Mouse (Mus musculus): ENCODE data around the gene B430305J03Rik. TPM values are rescaled to one million over a fixed set of nuclear protein-coding genes. Genes with fewer than 3 reads are reported as not detected.

Gene B430305J03Rik
- not detected for polyA plus RNA-seq (2012; fragmentation: generic; extraction: Trizol)

GRCm38 (mm10) chr3:61365779-61366373 lies at the start of gene B430305J03Rik:
Gene B430305J03Rik, minus strand, starts transcription at chr3:61365951.

GRCm38 (mm10) chr3:61361338-61361737 lies 4.4 kb downstream of the B430305J03Rik start, which contains the start of gene Rap2b:
Gene Rap2b, plus strand, starts transcription at chr3:61361638.

Other genes starting within 250 kb of the B430305J03Rik start
- 1 to 10 TPM; 1.2 to 9.5 TPM for gene Rap2b, start 4.3 kb downstream of the B430305J03Rik start, polyA plus RNA-seq (2012; fragmentation: generic; extraction: Trizol)